Mouse (Mus musculus): Measurements from ENCODE around the gene Stox2.

DNA sequence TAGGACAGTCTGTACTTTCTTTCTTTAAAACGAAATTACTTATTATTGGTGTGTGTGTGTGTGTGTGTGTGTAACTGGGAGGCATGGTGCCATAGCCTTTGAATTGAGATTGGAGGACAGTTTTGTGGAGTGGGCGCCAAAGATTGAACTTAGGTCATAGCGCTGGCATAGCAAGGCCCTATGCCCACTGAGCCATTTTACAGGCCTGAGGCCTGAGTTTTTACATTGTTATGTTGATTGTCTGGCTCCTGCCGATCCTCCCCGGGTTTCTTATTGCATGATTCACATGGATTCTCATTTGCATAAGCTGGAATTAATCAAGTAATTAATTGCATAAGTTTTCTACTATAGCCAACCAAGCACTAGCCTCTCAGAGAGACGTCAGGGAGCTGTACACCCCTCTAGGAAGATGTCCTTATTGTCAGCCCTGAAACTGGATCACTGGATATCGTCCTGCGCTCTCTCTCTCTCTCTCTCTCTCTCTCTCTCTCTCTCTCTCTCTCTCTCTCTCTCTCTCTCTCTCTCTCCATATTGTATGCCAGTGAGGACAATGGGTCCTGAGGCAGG is 90.7 kb downstream of the Stox2 start:
- TF ChIP-seq CTCF (IDR thresholded peaks at IDR 0.05; ENCODE audit: extremely low read depth, insufficient read length, insufficient replicate concordance, low read depth, low read length): no peak
- no peak for TF ChIP-seq POLR2A (IDR thresholded peaks at IDR 0.05; ENCODE audit: low read depth, low read length)

Measured in small intestine, adult 2 months (tissue).